Mouse (Mus musculus) midbrain, postnatal 0 days (tissue): ENCODE results near the gene Cldn20. TPM values are rescaled to one million over a fixed set of nuclear protein-coding genes. Genes with fewer than 3 reads are reported as not detected.

Experiments
- ATAC-seq: fragments of 200-750 bp; cut with Nextera tagmentation; 2 replicates; pipeline ENCODE4 v1.8.0; 2017; ENCODE audit warnings: moderate number of reproducible peaks, mild to moderate bottlenecking, moderate TSS enrichment, moderate library complexity; ENCODE audit not compliant: low FRiP score
- DNase-seq: peaks from one replicate; pipeline ENCODE4 v3.0.0-alpha.2; 2015; ENCODE audit warnings: low spot score
- H3K27ac ChIP-seq: fragments of 300-500 bp; sonication (generic); 2 replicates; pipeline ENCODE4 v1.5.1; 2014; ENCODE audit warnings: low read depth, mild to moderate bottlenecking, low read length, mixed read lengths
- H3K27me3 ChIP-seq: fragments of 300-500 bp; sonication (generic); 2 replicates; pipeline ENCODE4 v1.6.1; 2014; ENCODE audit warnings: low read length, control low read depth, mixed read lengths; ENCODE audit not compliant: insufficient read depth
- H3K36me3 ChIP-seq: fragments of 300-500 bp; sonication (generic); 2 replicates; pipeline ENCODE4 v1.6.1; 2014; ENCODE audit warnings: low read length, control low read depth, mixed read lengths; ENCODE audit not compliant: insufficient read depth
- H3K4me1 ChIP-seq: fragments of 300-500 bp; sonication (generic); 2 replicates; pipeline ENCODE4 v1.6.1; 2014; ENCODE audit warnings: mild to moderate bottlenecking, control low read depth, antibody characterized with exemption, low read length, mixed read lengths; ENCODE audit not compliant: insufficient read depth
- H3K4me2 ChIP-seq: fragments of 300-500 bp; sonication (generic); 2 replicates; pipeline ENCODE4 v1.6.1; 2014; ENCODE audit warnings: low read depth, mild to moderate bottlenecking, low read length, mixed read lengths; ENCODE audit not compliant: poor library complexity, severe bottlenecking
- H3K4me3 ChIP-seq: fragments of 300-500 bp; sonication (generic); 2 replicates; pipeline ENCODE4 v1.5.1; 2014; ENCODE audit warnings: low read depth, mild to moderate bottlenecking, low read length, moderate library complexity
- H3K9ac ChIP-seq: fragments of 300-500 bp; sonication (generic); replicated peaks from 2 replicates; pipeline ENCODE4 v1.6.1; 2014; ENCODE audit warnings: mild to moderate bottlenecking, low read length, moderate library complexity, mixed read lengths; ENCODE audit not compliant: poor library complexity, severe bottlenecking
- H3K9me3 ChIP-seq: fragments of 300-500 bp; sonication (generic); 2 replicates; pipeline ENCODE4 v1.6.1; 2016; ENCODE audit warnings: low read length, control low read depth
- CTCF ChIP-seq: IDR thresholded peaks from 2 replicates; pipeline ENCODE4 v1.5.1; 2016; ENCODE audit warnings: antibody characterized with exemption, mild to moderate bottlenecking
- WGBS: fragments of 180-500 bp; shearing (Covaris S2); extraction: QIAGEN DNeasy Blood & Tissue Kit; methylation state at CpG from one replicate; pipeline ENCODE4 v1.1.7; 2014; 5-methylcytosine and 5-hydroxymethylcytosine counted together
- polyA plus RNA-seq: library from polyadenylated mRNA; unstranded; fragments of >200 nt; fragmentation: Nextera tagmentation; extraction: Ambion mirVana; gene quantifications from 2 replicates; pipeline ENCODE4 v1.2.1, GENCODE M21; 2015
- total RNA-seq: library from RNA; depleted of rRNA; stranded (reverse); fragments of >200 nt; gene quantifications from 2 replicates; pipeline ENCODE4 v1.2.3, GENCODE M21; 2014

Gene Cldn20
- total and polyA plus RNA-seq, 2 experiments from 2014 or later = 0.25 to 1.8 TPM

DNA sequence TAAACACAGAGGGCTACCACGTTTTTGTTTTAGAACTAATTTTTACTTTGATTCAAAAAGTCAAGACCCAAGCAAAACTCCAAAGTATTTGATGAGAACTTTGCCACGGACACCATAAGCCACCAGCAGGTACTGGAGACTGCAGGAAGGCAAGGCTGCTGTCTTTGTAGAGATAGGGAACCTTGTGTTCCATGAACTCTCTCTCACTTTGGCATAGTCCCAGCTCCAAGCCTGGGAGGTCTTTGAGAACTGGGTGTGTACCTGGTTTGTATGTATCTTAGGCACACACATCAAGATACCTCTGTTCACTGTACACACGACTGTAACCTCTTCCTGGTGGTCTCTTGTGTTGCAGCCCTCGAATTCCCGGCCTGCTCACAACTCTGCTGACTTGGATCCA lies 18.0 kb upstream of the Cldn20 start:
- ATAC-seq (no peak), DNase-seq (no peak)
- Histone ChIP-seq H3K4me2 (no peak overlapping the region), H3K36me3 (0 out of 2 replicates have a peak, but pooled peaks cover 3% of the 10 kb centered on the region), H3K27me3 (no peaks in the 10 kb centered on the region), H3K27ac (no peak overlapping the region), H3K4me3 (no peak overlapping the region), H3K9me3 (no peaks in the 10 kb centered on the region), H3K4me1 (no peaks in the 10 kb centered on the region), H3K9ac (no peak overlapping the region)
- WGBS = 88% methylated on average over 5 of the region's 5 CpGs
- TF ChIP-seq CTCF = no peak

DNA sequence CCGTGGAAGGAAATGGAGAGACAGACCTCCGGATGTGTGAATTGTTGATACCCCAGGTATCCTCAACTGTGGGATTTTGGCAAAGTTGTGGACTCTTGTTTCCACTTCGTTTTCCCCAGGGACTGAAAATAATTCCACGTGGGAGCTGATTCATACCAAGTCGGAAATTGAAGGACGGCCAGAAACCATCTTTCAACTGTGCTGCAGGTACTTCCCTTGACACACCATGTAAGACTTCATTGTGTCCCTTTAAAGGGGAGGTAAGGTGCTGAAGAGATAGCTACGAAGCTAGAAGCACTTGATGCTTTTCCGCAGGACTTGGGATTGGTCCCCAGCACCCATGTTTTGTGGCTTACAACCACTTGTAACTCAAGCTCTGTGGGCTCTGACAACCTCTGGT lies 16.5 kb upstream of the Cldn20 start:
- no peak overlapping the region for H3K9ac ChIP-seq
- 92% methylated on average over 8 of the region's 8 CpGs for WGBS
- H3K4me1 ChIP-seq = no peaks in the 10 kb centered on the region
- H3K27me3 ChIP-seq = no peaks in the 10 kb centered on the region
- TF ChIP-seq CTCF = no peak
- no peak overlapping the region for H3K27ac ChIP-seq
- no peaks in the 10 kb centered on the region for H3K9me3 ChIP-seq
- H3K4me2 ChIP-seq = no peak overlapping the region
- DNase-seq = no peak
- no peak for ATAC-seq
- H3K36me3 ChIP-seq = 0 out of 2 replicates have a peak, but pooled peaks cover 3% of the 10 kb centered on the region
- H3K4me3 ChIP-seq = no peak overlapping the region

DNA sequence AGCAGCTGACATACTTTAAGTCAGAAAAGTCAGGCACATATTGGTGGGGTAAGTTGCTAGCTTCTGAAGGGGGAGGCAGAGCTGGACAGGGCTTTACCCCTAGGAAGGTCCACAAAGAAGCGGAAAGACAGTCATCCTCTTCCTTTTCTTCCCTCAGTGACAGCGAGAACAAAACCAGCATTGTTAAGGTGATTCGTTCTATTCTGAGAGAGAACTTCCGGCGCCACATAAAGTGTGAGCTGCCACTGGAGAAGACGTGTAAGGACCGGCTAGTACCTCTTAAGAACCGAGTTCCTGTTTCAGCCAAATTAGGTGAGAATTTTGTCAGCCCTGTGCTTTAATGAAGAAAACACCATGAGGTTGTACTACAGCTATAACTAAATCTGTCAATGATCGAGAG lies 15.9 kb upstream of the Cldn20 start:
- no peak overlapping the region for H3K4me2 ChIP-seq
- no peaks in the 10 kb centered on the region for H3K4me1 ChIP-seq
- no peaks in the 10 kb centered on the region for H3K27me3 ChIP-seq
- H3K27ac ChIP-seq = no peak overlapping the region
- no peak for DNase-seq
- 38% methylated on average over 9 of the region's 9 CpGs for WGBS
- ATAC-seq = no peak
- TF ChIP-seq CTCF = no peak
- no peak overlapping the region for H3K4me3 ChIP-seq
- no peak overlapping the region for H3K9ac ChIP-seq
- no peaks in the 10 kb centered on the region for H3K9me3 ChIP-seq
- 0 out of 2 replicates have a peak, but pooled peaks cover 3% of the 10 kb centered on the region for H3K36me3 ChIP-seq

DNA sequence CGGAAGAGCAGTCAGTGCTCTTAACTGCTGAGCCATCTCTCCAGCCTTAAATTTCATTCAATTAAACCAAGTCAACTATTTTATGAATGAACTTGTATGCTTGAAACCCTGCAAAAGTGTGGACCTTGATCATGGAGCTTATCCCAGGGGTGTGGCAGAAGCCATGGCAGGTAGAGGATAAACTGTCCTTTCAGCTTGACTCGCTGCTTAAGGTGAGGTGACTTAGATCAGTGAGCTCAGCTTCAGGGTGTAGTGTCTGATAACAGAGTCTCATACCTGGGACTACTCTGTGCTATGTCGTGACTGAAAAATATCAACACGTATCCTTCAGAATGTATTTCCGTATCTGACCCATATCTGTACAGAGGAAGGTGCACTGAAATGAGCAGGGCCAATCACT lies 12.0 kb upstream of the Cldn20 start:
- Histone ChIP-seq H3K4me1 (no peaks in the 10 kb centered on the region), H3K27me3 (no peaks in the 10 kb centered on the region), H3K27ac (no peak overlapping the region), H3K36me3 (0 out of 2 replicates have a peak, but pooled peaks cover 3% of the 10 kb centered on the region), H3K9me3 (no peaks in the 10 kb centered on the region), H3K4me2 (no peak overlapping the region), H3K9ac (no peak overlapping the region), H3K4me3 (no peak overlapping the region)
- no peak for ATAC-seq
- no peak for TF ChIP-seq CTCF
- 95% methylated on average over 5 of the region's 5 CpGs for WGBS
- no peak for DNase-seq

DNA sequence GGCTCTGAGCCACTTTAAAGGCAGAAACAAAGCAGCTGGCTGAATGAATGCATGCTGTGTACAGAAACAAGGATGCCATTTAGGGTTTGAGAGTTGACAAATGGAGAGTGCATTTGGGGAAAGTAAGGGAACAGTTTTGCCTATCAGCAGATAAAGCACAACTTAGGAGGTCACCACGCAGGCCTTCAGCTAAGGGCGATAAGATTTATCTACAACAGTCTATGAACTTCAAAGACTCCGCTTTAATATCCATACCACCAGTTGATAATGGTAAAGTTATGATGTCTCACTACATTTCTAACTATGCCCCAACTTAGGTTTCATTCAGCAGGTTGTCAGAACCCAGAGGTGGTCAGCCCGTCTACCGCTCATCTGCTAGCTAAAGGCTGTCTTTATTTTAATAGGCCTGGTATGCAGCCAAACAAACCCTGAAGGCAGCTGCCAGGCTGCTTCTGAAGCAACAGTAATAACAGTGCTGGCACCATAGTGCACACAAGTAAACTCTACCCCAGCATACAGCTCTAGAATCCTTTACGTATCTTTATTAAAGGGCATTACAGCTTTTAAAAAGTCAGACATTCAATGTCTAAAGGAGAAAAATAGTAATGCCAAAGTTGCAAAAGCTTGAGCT lies 4.4 kb upstream of the Cldn20 start:
- no peak overlapping the region for H3K9ac ChIP-seq
- no peaks in the 10 kb centered on the region for H3K9me3 ChIP-seq
- DNase-seq (peak; percentile 19), ATAC-seq (no peak)
- WGBS = 72% methylated on average over 6 of the region's 6 CpGs
- H3K4me1 ChIP-seq = no peaks in the 10 kb centered on the region
- no peak overlapping the region for H3K4me2 ChIP-seq
- H3K27me3 ChIP-seq = no peaks in the 10 kb centered on the region
- no peak overlapping the region for H3K27ac ChIP-seq
- no peak for TF ChIP-seq CTCF
- no peak overlapping the region for H3K4me3 ChIP-seq
- H3K36me3 ChIP-seq = no peaks in the 10 kb centered on the region; the same call in 1 of the 2 replicates

DNA sequence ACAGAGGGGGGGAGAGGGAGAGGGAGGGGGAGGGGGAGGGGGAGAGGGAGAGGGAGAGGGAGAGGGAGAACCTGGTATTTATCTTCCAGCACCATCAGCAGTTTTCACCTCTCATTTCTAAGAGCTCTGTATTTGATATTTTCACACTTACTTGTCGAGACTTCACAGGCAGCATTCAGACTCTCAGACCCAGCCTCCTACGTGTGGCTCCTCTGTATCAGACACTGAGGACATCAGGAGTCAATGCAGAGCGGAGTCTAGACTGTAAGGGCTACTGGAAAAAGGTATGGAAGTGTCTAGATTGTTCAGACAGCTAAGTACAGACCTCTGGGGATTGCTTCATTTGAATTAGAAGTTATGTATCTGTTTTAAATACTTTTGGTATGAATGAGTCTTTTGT lies 2.8 kb upstream of the Cldn20 start:
- H3K27me3 ChIP-seq = no peaks in the 10 kb centered on the region
- TF ChIP-seq CTCF = no peak
- DNase-seq = no peak
- H3K9me3 ChIP-seq = no peaks in the 10 kb centered on the region
- H3K36me3 ChIP-seq = no peaks in the 10 kb centered on the region; the same call in 1 of the 2 replicates
- no peak overlapping the region for H3K4me2 ChIP-seq
- H3K4me3 ChIP-seq = no peak overlapping the region
- H3K4me1 ChIP-seq = no peaks in the 10 kb centered on the region
- ATAC-seq = no peak
- 64% methylated on average over 3 of the region's 3 CpGs for WGBS
- H3K9ac ChIP-seq = no peak overlapping the region
- no peak overlapping the region for H3K27ac ChIP-seq
